Comparison of ENCODE assay signal across 8 mouse cellular contexts in genomic region chr17:51832421-51832875, GRCm38 (mm10). TPM values are rescaled to one million over a fixed set of nuclear protein-coding genes. Genes with fewer than 3 reads are reported as not detected.
DNase-seq lines count a peak whose midpoint lies in the region; ATAC-seq and TF ChIP-seq lines count a peak whose summit lies in the region.

No protein-coding gene starts in this region.

- peak overlapping the region; percentile 67 for H3K9ac ChIP-seq in embryonic facial prominence, embryonic 11.5 days (replicated peaks; ENCODE audit: low read length)
- H3K9ac ChIP-seq in hindbrain, embryonic 13.5 days, result peak overlapping the region; percentile 83
- peak overlapping the region; percentile 39; the same call in 1 of the 2 replicates for H3K9ac ChIP-seq in liver, embryonic 13.5 days

- H3K36me3 ChIP-seq in testis, adult 2 months (ENCODE audit: control insufficient read depth, insufficient read depth, low read length), result no peaks in the 10 kb centered on the region
- H3K36me3 ChIP-seq in embryonic facial prominence, embryonic 11.5 days (replicated peaks; ENCODE audit: control insufficient read depth, insufficient read depth, low read depth, low read length), result no peaks in the 10 kb centered on the region
- no peaks in the 10 kb centered on the region for H3K36me3 ChIP-seq in hindbrain, embryonic 13.5 days
- no peaks in the 10 kb centered on the region for H3K36me3 ChIP-seq in liver, embryonic 13.5 days

- DNase-seq in testis, postnatal 10 days (ENCODE audit: low spot score), result no peak
- peak; percentile 27 for DNase-seq in embryonic facial prominence, embryonic 11.5 days (ENCODE audit: low spot score)
- no peak for DNase-seq in liver, embryonic 13.5 days
- DNase-seq in natural killer cell, adult 2 months (ENCODE audit: low spot score in 2 of 2), result peak; percentile 57 to 69
- DNase-seq in thymus, postnatal 10 days (ENCODE audit: low spot score in 2 of 2), result peak; percentile 86 to 87

- TF ChIP-seq CTCF in testis, adult 2 months (IDR thresholded peaks at IDR 0.05; ENCODE audit: control insufficient read depth, insufficient read depth, insufficient replicate concordance, low read depth, low read length), result no peak

- H3K4me2 ChIP-seq in embryonic facial prominence, embryonic 11.5 days (ENCODE audit: low read depth, low read length), result peak overlapping the region; percentile 97
- peak overlapping the region; percentile 99 for H3K4me2 ChIP-seq in hindbrain, embryonic 13.5 days
- peak overlapping the region; percentile 76 for H3K4me2 ChIP-seq in liver, embryonic 13.5 days

- peaks cover 6% of the 10 kb centered on the region for H3K27me3 ChIP-seq in testis, adult 2 months (ENCODE audit: control insufficient read depth, insufficient read depth, low read length)
- H3K27me3 ChIP-seq in embryonic facial prominence, embryonic 11.5 days (ENCODE audit: control insufficient read depth, insufficient read depth, low read length), result peaks cover 36% of the 10 kb centered on the region
- peaks cover 47% of the 10 kb centered on the region for H3K27me3 ChIP-seq in hindbrain, embryonic 13.5 days
- peaks cover 73% of the 10 kb centered on the region for H3K27me3 ChIP-seq in liver, embryonic 13.5 days

- WGBS in embryonic facial prominence, embryonic 11.5 days, result 0% methylated on average over 25 of the region's 66 CpGs
- WGBS in hindbrain, embryonic 13.5 days, result 0% methylated on average over 32 of the region's 66 CpGs
- 0% methylated on average over 34 of the region's 66 CpGs for WGBS in liver, embryonic 13.5 days (ENCODE audit: insufficient replicate concordance)

- peak overlapping the region; percentile 72 for H3K4me3 ChIP-seq in testis, adult 2 months (ENCODE audit: control insufficient read depth, low read depth, low read length)
- peak overlapping the region; percentile 72 for H3K4me3 ChIP-seq in embryonic facial prominence, embryonic 11.5 days (ENCODE audit: low read depth, low read length)
- peak overlapping the region; percentile 73 for H3K4me3 ChIP-seq in hindbrain, embryonic 13.5 days
- peak overlapping the region; percentile 61 for H3K4me3 ChIP-seq in liver, embryonic 13.5 days (replicated peaks)

- peaks cover 13% of the 10 kb centered on the region for H3K4me1 ChIP-seq in testis, adult 2 months (ENCODE audit: control insufficient read depth, insufficient read depth, low read length)
- H3K4me1 ChIP-seq in embryonic facial prominence, embryonic 11.5 days (ENCODE audit: control insufficient read depth, insufficient read depth, low read length), result peaks cover 3% of the 10 kb centered on the region
- H3K4me1 ChIP-seq in hindbrain, embryonic 13.5 days (replicated peaks), result peaks cover 24% of the 10 kb centered on the region
- peaks cover 10% of the 10 kb centered on the region; the same call in 1 of the 2 replicates for H3K4me1 ChIP-seq in liver, embryonic 13.5 days (replicated peaks)

- TF ChIP-seq POLR2A in testis, adult 2 months (IDR thresholded peaks at IDR 0.05; ENCODE audit: control insufficient read depth, low read depth, low read length), result no peak

- ATAC-seq in embryonic facial prominence, embryonic 11.5 days (replicated peaks; ENCODE audit: insufficient number of reproducible peaks, low FRiP score, low TSS enrichment, low read depth), result peak; percentile 73
- peak; percentile 84 for ATAC-seq in hindbrain, embryonic 13.5 days (ENCODE audit: low FRiP score)
- ATAC-seq in liver, embryonic 13.5 days (ENCODE audit: low read depth), result no peak; the same call in none of the 2 replicates
- ATAC-seq in megakaryocyte-erythroid progenitor cell, adult 5-6 weeks (replicated peaks; ENCODE audit: low FRiP score, low TSS enrichment, poor library complexity, severe bottlenecking), result no peak

- no peak overlapping the region for H3K27ac ChIP-seq in testis, adult 2 months (ENCODE audit: control insufficient read depth, insufficient read depth, low read depth, low read length)
- no peak overlapping the region for H3K27ac ChIP-seq in embryonic facial prominence, embryonic 11.5 days (replicated peaks; ENCODE audit: low read depth, low read length)
- H3K27ac ChIP-seq in hindbrain, embryonic 13.5 days, result peak overlapping the region; percentile 35
- H3K27ac ChIP-seq in liver, embryonic 13.5 days, result no peak overlapping the region

- H3K9me3 ChIP-seq in embryonic facial prominence, embryonic 11.5 days (replicated peaks; ENCODE audit: control insufficient read depth, low read length), result no peaks in the 10 kb centered on the region
- H3K9me3 ChIP-seq in hindbrain, embryonic 13.5 days, result no peaks in the 10 kb centered on the region
- no peaks in the 10 kb centered on the region for H3K9me3 ChIP-seq in liver, embryonic 13.5 days (replicated peaks)

RNA-seq across cellular contexts. Expression of gene Satb1, which starts 0.6 kb away (rescaled TPM):
- 1.0 and 1.8 TPM in 2 replicates for polyA plus RNA-seq in testis, adult 2 months (2012; rRNA removed)
- polyA plus RNA-seq in embryonic facial prominence, embryonic 11.5 days (2014; fragmentation: Nextera tagmentation; extraction: Ambion mirVana), result 17.3 and 18.1 TPM in 2 replicates
- 31.4 and 32.1 TPM in 2 replicates for polyA plus RNA-seq in hindbrain, embryonic 13.5 days (2015; fragmentation: Nextera tagmentation; extraction: Ambion mirVana)
- polyA plus RNA-seq in liver, embryonic 13.5 days (2015; fragmentation: Nextera tagmentation; extraction: Ambion mirVana), result 1.2 and 1.6 TPM in 2 replicates
- 8.2 and 9.9 TPM in 2 replicates for total RNA-seq in megakaryocyte-erythroid progenitor cell, adult 5-6 weeks (2014; fragmentation: Nextera tagmentation)
- total RNA-seq in megakaryocyte-erythroid progenitor cell, adult 5-6 weeks (2017), result 3.9 and 6.2 TPM in 2 replicates

Comparison
In these comparisons a context has a peak if more than half of its experiments do, and no peak if none do; other contexts are left out.
1. DNase-seq: peak in embryonic facial prominence, embryonic 11.5 days (single experiment), natural killer cell, adult 2 months (2 of 2) and thymus, postnatal 10 days (2 of 2); none in testis, postnatal 10 days (single experiment) and liver, embryonic 13.5 days (single experiment).
2. ATAC-seq: peak in embryonic facial prominence, embryonic 11.5 days (single experiment) and hindbrain, embryonic 13.5 days (single experiment); none in liver, embryonic 13.5 days (single experiment) and megakaryocyte-erythroid progenitor cell, adult 5-6 weeks (single experiment).
3. Peak in every context shown above with its lines, with median percentiles within 50 percentile points of each other: H3K4me3 ChIP-seq, H3K4me2 ChIP-seq and H3K9ac ChIP-seq.